ENCODE assay signal across 28 mouse cellular contexts in genomic region chr6:59039719-59040118, GRCm38 (mm10). TPM values are rescaled to one million over a fixed set of nuclear protein-coding genes. Genes with fewer than 3 reads are reported as not detected.
A peak's percentile ranks its signal among the peaks of the same experiment; 100 is the strongest.
DNase-seq lines count a peak whose midpoint lies in the region; ATAC-seq and TF ChIP-seq lines count a peak whose summit lies in the region.
"Had no signal": no experiment of that assay in that cellular context is flagged by ENCODE, and none has a peak within 500 bp of the region (broad histone marks: within the 10 kb centered on the region; RNA-seq: fewer than 3 reads in every experiment).

No protein-coding gene starts in this region.

- no peaks in the 10 kb centered on the region for H3K27me3 ChIP-seq in heart, embryonic 11.5 days (ENCODE audit: control insufficient read depth, insufficient read depth, low read length)
- no peaks in the 10 kb centered on the region for H3K27me3 ChIP-seq in limb, embryonic 14.5 days (ENCODE audit: control insufficient read depth, insufficient read depth, low read length)
- no peaks in the 10 kb centered on the region for H3K27me3 ChIP-seq in limb, embryonic 10.5 days (ENCODE audit: low read depth, poor library complexity, severe bottlenecking)
- H3K27me3 ChIP-seq: CH12.LX; hindbrain, embryonic 15.5 days; intestine, embryonic 15.5 days; limb, embryonic 13.5 days; liver, embryonic 13.5 days had no signal

- TF ChIP-seq POLR2A in limb, embryonic 14.5 days (IDR thresholded peaks at IDR 0.05; ENCODE audit: borderline replicate concordance, extremely low read depth, insufficient read depth, insufficient read length), result no peak

- 90% methylated on average over 1 of the region's 1 CpGs for WGBS in heart, embryonic 11.5 days (ENCODE audit: insufficient replicate concordance)
- 41% methylated on average over 1 of the region's 1 CpGs for WGBS in limb, embryonic 14.5 days
- WGBS in limb, embryonic 10.5 days, result 86% methylated on average over 1 of the region's 1 CpGs

- H3K27ac ChIP-seq in heart, embryonic 11.5 days (ENCODE audit: low read depth, low read length), result no peak overlapping the region
- H3K27ac ChIP-seq in limb, embryonic 14.5 days (replicated peaks; ENCODE audit: low read depth, low read length), result no peak overlapping the region
- H3K27ac ChIP-seq in limb, embryonic 10.5 days, result no peak overlapping the region
- H3K27ac ChIP-seq: forebrain, embryonic 10.5 days; hindbrain, embryonic 15.5 days; intestine, embryonic 15.5 days; layer of hippocampus, adult 2 months; limb, embryonic 13.5 days; liver, embryonic 13.5 days had no signal

- no peak overlapping the region for H3K4me3 ChIP-seq in heart, embryonic 11.5 days (ENCODE audit: low read depth, low read length)
- no peak overlapping the region for H3K4me3 ChIP-seq in limb, embryonic 14.5 days (replicated peaks; ENCODE audit: low read length)
- H3K4me3 ChIP-seq in limb, embryonic 10.5 days, result no peak overlapping the region
- H3K4me3 ChIP-seq: forebrain, embryonic 10.5 days; hindbrain, embryonic 15.5 days; intestine, embryonic 15.5 days; layer of hippocampus, adult 2 months; limb, embryonic 13.5 days; liver, embryonic 13.5 days had no signal

- no peak for ATAC-seq in heart, embryonic 11.5 days (replicated peaks; ENCODE audit: insufficient number of reproducible peaks, low FRiP score, low TSS enrichment)
- ATAC-seq in limb, embryonic 14.5 days (ENCODE audit: low FRiP score, low read depth), result no peak
- ATAC-seq: activated CD4-positive, CD25-positive, alpha-beta regulatory T cell, adult 4 months; forebrain, embryonic 16.5 days; intestine, embryonic 15.5 days had no signal

- no peaks in the 10 kb centered on the region for H3K4me1 ChIP-seq in heart, embryonic 11.5 days (ENCODE audit: control insufficient read depth, insufficient read depth, low read length)
- no peaks in the 10 kb centered on the region for H3K4me1 ChIP-seq in limb, embryonic 14.5 days (ENCODE audit: control insufficient read depth, insufficient read depth, low read length)
- H3K4me1 ChIP-seq in limb, embryonic 10.5 days, result no peaks in the 10 kb centered on the region
- H3K4me1 ChIP-seq: forebrain, embryonic 10.5 days; hindbrain, embryonic 15.5 days; intestine, embryonic 15.5 days; limb, embryonic 13.5 days; liver, embryonic 13.5 days had no signal

- H3K36me3 ChIP-seq in heart, embryonic 11.5 days (ENCODE audit: control insufficient read depth, insufficient read depth, low read length), result no peaks in the 10 kb centered on the region
- no peaks in the 10 kb centered on the region for H3K36me3 ChIP-seq in limb, embryonic 14.5 days (ENCODE audit: control insufficient read depth, insufficient read depth, low read length)
- H3K36me3 ChIP-seq in limb, embryonic 10.5 days, result no peaks in the 10 kb centered on the region
- H3K36me3 ChIP-seq: forebrain, embryonic 10.5 days; G1E; hindbrain, embryonic 15.5 days; intestine, embryonic 15.5 days; limb, embryonic 13.5 days; liver, embryonic 13.5 days had no signal

- peak; percentile 89 for DNase-seq in heart, adult 11 months
- DNase-seq in limb, embryonic 14.5 days (ENCODE audit: low spot score), result peak; percentile 11
- no peak for DNase-seq in limb, embryonic 10.5 days (ENCODE audit: low spot score)
- peak; percentile 94 for DNase-seq in adipocyte (ENCODE audit: low spot score)
- peak; percentile 10 for DNase-seq in fibroblast of lung, adult 2 months (ENCODE audit: low read depth)
- DNase-seq in B cell, adult 2 months, result no peak
- DNase-seq: adrenal gland, postnatal 10 days; cerebellum, adult 8-10 months; cerebellum, postnatal 36 days; embryo, embryonic 11 days; heart, postnatal 4 days; kidney, adult 9 months; kidney, postnatal 14 days; liver, embryonic 13.5 days; lung, embryonic 14.5 days; right cerebral cortex, postnatal 14 days; spleen, adult 18-20 months had no signal

- H3K4me2 ChIP-seq in heart, embryonic 11.5 days, result no peak overlapping the region
- H3K4me2 ChIP-seq in limb, embryonic 14.5 days (replicated peaks; ENCODE audit: low read depth, low read length, severe bottlenecking), result no peak overlapping the region
- H3K4me2 ChIP-seq: hindbrain, embryonic 15.5 days; intestine, embryonic 15.5 days; limb, embryonic 13.5 days; liver, embryonic 13.5 days; lung, embryonic 14.5 days; midbrain, embryonic 11.5 days had no signal

- no peak overlapping the region for H3K9ac ChIP-seq in heart, embryonic 11.5 days (ENCODE audit: low read depth, low read length)
- H3K9ac ChIP-seq in limb, embryonic 14.5 days (ENCODE audit: low read depth, low read length, severe bottlenecking), result no peak overlapping the region
- H3K9ac ChIP-seq: hindbrain, embryonic 15.5 days; intestine, embryonic 15.5 days; limb, embryonic 13.5 days; liver, embryonic 13.5 days; lung, embryonic 14.5 days had no signal

- H3K9me3 ChIP-seq in heart, embryonic 11.5 days (replicated peaks; ENCODE audit: control insufficient read depth, low read length), result no peaks in the 10 kb centered on the region
- H3K9me3 ChIP-seq in limb, embryonic 14.5 days (ENCODE audit: control insufficient read depth, low read length), result no peaks in the 10 kb centered on the region
- no peaks in the 10 kb centered on the region for H3K9me3 ChIP-seq in limb, embryonic 10.5 days (replicated peaks)
- H3K9me3 ChIP-seq: forebrain, embryonic 10.5 days; G1E; hindbrain, embryonic 15.5 days; intestine, embryonic 15.5 days; limb, embryonic 13.5 days; liver, embryonic 13.5 days had no signal

RNA-seq across cellular contexts. Expression of gene Fam13a, which starts 15.4 kb away (rescaled TPM):
- 6.7 and 10.2 TPM in 2 replicates for polyA plus RNA-seq in heart, embryonic 11.5 days (2014; fragmentation: Nextera tagmentation; extraction: Ambion mirVana)
- polyA plus RNA-seq in limb, embryonic 14.5 days (2012; rRNA removed), result 2.6 and 2.7 TPM in 2 replicates
- 5.7 and 6.3 TPM in 2 replicates for polyA plus RNA-seq in limb, embryonic 14.5 days (2014; fragmentation: Nextera tagmentation; extraction: Ambion mirVana)
- 2.5 and 3.0 TPM in 2 replicates for polyA plus RNA-seq in limb, embryonic 10.5 days (2016; fragmentation: Nextera tagmentation; extraction: Ambion mirVana)
- polyA plus RNA-seq: activated CD4-positive, CD25-positive, alpha-beta regulatory T cell, adult 4 months; G1E had no signal

Comparison
In these comparisons a context has a peak if more than half of its experiments do, and no peak if none do; other contexts are left out.
1. DNase-seq: peak in heart, adult 11 months (single experiment), limb, embryonic 14.5 days (single experiment), adipocyte (single experiment) and fibroblast of lung, adult 2 months (single experiment); none in limb, embryonic 10.5 days (single experiment) and B cell, adult 2 months (0 of 2).